Mouse (Mus musculus) embryo, embryonic 9.5 days (tissue): ENCODE measurements around the gene Dusp8.

Source experiments
- DNase-seq: peaks from one replicate; pipeline ENCODE4 v3.0.0-alpha.2; 2017; ENCODE audit errors: extremely low spot score

The Dusp8 gene

GRCm38 (mm10) chr7:142086159-142086905 lies 9.3 kb downstream of the Dusp8 start:
- no peak for DNase-seq

- no peak for DNase-seq
These were observed 10.8 kb downstream of the Dusp8 start for GRCm38 (mm10) chr7:142084820-142085219.

- DNase-seq: no peak
These were observed 11.2 kb downstream of the Dusp8 start for GRCm38 (mm10) chr7:142084395-142084794.

GRCm38 (mm10) chr7:142083588-142084317 lies 11.9 kb downstream of the Dusp8 start:
- no peak for DNase-seq

- DNase-seq: no peak
These were observed 13.0 kb downstream of the Dusp8 start for GRCm38 (mm10) chr7:142082607-142083006.

- DNase-seq: peak; percentile 33
These were observed 13.5 kb downstream of the Dusp8 start for GRCm38 (mm10) chr7:142082179-142082578.

GRCm38 (mm10) chr7:142081736-142082135 lies 13.9 kb downstream of the Dusp8 start:
- no peak for DNase-seq

GRCm38 (mm10) chr7:142080876-142081275 lies 14.8 kb downstream of the Dusp8 start:
- no peak for DNase-seq

GRCm38 (mm10) chr7:142079365-142079764 lies 16.3 kb downstream of the Dusp8 start:
- no peak for DNase-seq

- DNase-seq: no peak
These were observed 18.5 kb downstream of the Dusp8 start for GRCm38 (mm10) chr7:142077138-142077537.

GRCm38 (mm10) chr7:142074146-142074886 lies 21.3 kb downstream of the Dusp8 start:
- DNase-seq: no peak

GRCm38 (mm10) chr7:142071717-142072116 lies 23.9 kb downstream of the Dusp8 start:
- DNase-seq: no peak

GRCm38 (mm10) chr7:142071212-142071578 lies 24.4 kb downstream of the Dusp8 start:
- DNase-seq: no peak

- peak; percentile 60 for DNase-seq
These were observed 25.0 kb downstream of the Dusp8 start for GRCm38 (mm10) chr7:142070458-142071211.

GRCm38 (mm10) chr7:142068429-142068828 lies 27.2 kb downstream of the Dusp8 start:
- DNase-seq: no peak

- DNase-seq: peak; percentile 82
These were observed 34.6 kb downstream of the Dusp8 start, which contains the start of gene Mob2 for GRCm38 (mm10) chr7:142060931-142061565. Gene Mob2, minus strand, starts transcription at chr7:142061065.

- no peak for DNase-seq
These were observed 35.3 kb downstream of the Dusp8 start for GRCm38 (mm10) chr7:142060185-142060930.

- no peak for DNase-seq
These were observed 36.6 kb downstream of the Dusp8 start for GRCm38 (mm10) chr7:142059024-142059423.

GRCm38 (mm10) chr7:142057121-142057520 lies 38.5 kb downstream of the Dusp8 start:
- no peak for DNase-seq

- no peak for DNase-seq
These were observed 39.0 kb downstream of the Dusp8 start for GRCm38 (mm10) chr7:142056601-142057061.
